In the genomic region with DNA sequence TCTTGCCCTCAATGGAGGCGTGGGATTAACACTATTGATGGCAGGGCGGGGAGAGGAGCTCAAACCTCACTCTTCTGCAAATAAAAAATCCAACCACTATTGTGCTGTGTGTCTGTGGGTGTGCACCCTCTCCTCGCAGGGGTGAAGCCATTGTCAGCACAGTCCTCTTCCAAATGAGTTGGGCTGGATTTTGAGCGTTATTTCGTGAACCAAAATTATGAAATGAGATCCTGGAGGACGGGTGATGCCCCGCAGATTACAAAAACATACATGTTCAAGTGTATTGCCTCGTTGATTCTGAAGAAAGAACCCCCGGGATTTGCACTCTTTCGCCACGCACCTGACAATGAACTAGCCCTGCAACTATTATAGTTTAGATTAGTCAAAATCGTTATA, we compare ENCODE assay signal across 9 mouse cellular contexts. TPM values are rescaled to one million over a fixed set of nuclear protein-coding genes. Genes with fewer than 3 reads are reported as not detected.
DNase-seq lines count a peak whose midpoint lies in the region; ATAC-seq and TF ChIP-seq lines count a peak whose summit lies in the region.
"Had no signal": no experiment of that assay in that cellular context is flagged by ENCODE, and none has a peak within 500 bp of the region (broad histone marks: within the 10 kb centered on the region; RNA-seq: fewer than 3 reads in every experiment).

No protein-coding gene starts in this region.

- intact Hi-C loops in left cerebral cortex, adult 2 months (cut with DNase I) = no loop called here

- no peak for ATAC-seq in CD4-positive, CD25-positive, alpha-beta regulatory T cell, adult 4 months
- no peak for ATAC-seq in midbrain, embryonic 11.5 days (ENCODE audit: low FRiP score)
- no peak for ATAC-seq in midbrain, postnatal 0 days (ENCODE audit: low FRiP score)
- no peak for ATAC-seq in stomach, embryonic 15.5 days (ENCODE audit: insufficient read depth, low FRiP score, low read depth)

- H3K4me2 ChIP-seq in midbrain, embryonic 11.5 days = peak overlapping the region; percentile 27; the same call in 1 of the 2 replicates
- H3K4me2 ChIP-seq in midbrain, postnatal 0 days (ENCODE audit: low read depth, low read length, poor library complexity, severe bottlenecking) = no peak overlapping the region
- peak overlapping the region; percentile 64 for H3K4me2 ChIP-seq in stomach, embryonic 15.5 days

- peak; percentile 40 for DNase-seq in CD4-positive, CD25-positive, alpha-beta regulatory T cell, adult 2 months (ENCODE audit: low read depth, low spot score)
- DNase-seq in midbrain, embryonic 11.5 days (ENCODE audit: low spot score, missing footprints) = no peak
- no peak for DNase-seq in midbrain, postnatal 0 days (ENCODE audit: low spot score)
- DNase-seq in limb, embryonic 10.5 days (ENCODE audit: low spot score) = no peak
- no peak for DNase-seq in layer of hippocampus, adult 9-10 months (ENCODE audit: low spot score)
- no peak for DNase-seq in left cerebral cortex, adult 2 months (ENCODE audit: extremely low spot score in 1 of 2, low spot score in 2 of 2)
- DNase-seq: thymus, adult 18-20 months had no signal

- 0 out of 2 replicates have a peak overlapping the region, but pooled peaks have one; percentile 27 for H3K4me3 ChIP-seq in midbrain, embryonic 11.5 days (ENCODE audit: low read depth, low read length)
- H3K4me3 ChIP-seq in midbrain, postnatal 0 days (ENCODE audit: low read depth, low read length) = no peak overlapping the region
- peak overlapping the region; percentile 44 for H3K4me3 ChIP-seq in limb, embryonic 10.5 days
- peak overlapping the region; percentile 35; the same call in 1 of the 2 replicates for H3K4me3 ChIP-seq in stomach, embryonic 15.5 days (replicated peaks)
- no peak overlapping the region for H3K4me3 ChIP-seq in left cerebral cortex, adult 2 months

- H3K36me3 ChIP-seq in midbrain, embryonic 11.5 days (ENCODE audit: control insufficient read depth, insufficient read depth, low read length) = no peaks in the 10 kb centered on the region
- H3K36me3 ChIP-seq in midbrain, postnatal 0 days (ENCODE audit: insufficient read depth, low read length) = no peaks in the 10 kb centered on the region
- no peaks in the 10 kb centered on the region for H3K36me3 ChIP-seq in limb, embryonic 10.5 days
- H3K36me3 ChIP-seq in stomach, embryonic 15.5 days = no peaks in the 10 kb centered on the region

- no peaks in the 10 kb centered on the region for H3K9me3 ChIP-seq in midbrain, embryonic 11.5 days (ENCODE audit: control insufficient read depth, low read length)
- H3K9me3 ChIP-seq in midbrain, postnatal 0 days (ENCODE audit: low read length) = no peaks in the 10 kb centered on the region
- H3K9me3 ChIP-seq in limb, embryonic 10.5 days (replicated peaks) = no peaks in the 10 kb centered on the region
- no peaks in the 10 kb centered on the region for H3K9me3 ChIP-seq in stomach, embryonic 15.5 days

- WGBS in midbrain, embryonic 11.5 days = 14% methylated on average over 12 of the region's 12 CpGs
- 11% methylated on average over 12 of the region's 12 CpGs for WGBS in midbrain, postnatal 0 days
- 20% methylated on average over 12 of the region's 12 CpGs for WGBS in limb, embryonic 10.5 days
- 24% methylated on average over 12 of the region's 12 CpGs for WGBS in stomach, embryonic 15.5 days

- H3K9ac ChIP-seq in midbrain, embryonic 11.5 days (ENCODE audit: low read length) = no peak overlapping the region
- no peak overlapping the region for H3K9ac ChIP-seq in midbrain, postnatal 0 days (replicated peaks; ENCODE audit: low read length, poor library complexity, severe bottlenecking)
- no peak overlapping the region for H3K9ac ChIP-seq in stomach, embryonic 15.5 days

- no peak for TF ChIP-seq CTCF in midbrain, postnatal 0 days (IDR thresholded peaks at IDR 0.05)
- no peak for TF ChIP-seq CTCF in left cerebral cortex, adult 2 months (IDR thresholded peaks at IDR 0.05)

- H3K27ac ChIP-seq in midbrain, embryonic 11.5 days (ENCODE audit: low read depth, low read length) = no peak overlapping the region; the same call in 1 of the 2 replicates
- H3K27ac ChIP-seq in midbrain, postnatal 0 days (ENCODE audit: low read depth, low read length) = no peak overlapping the region
- H3K27ac ChIP-seq in limb, embryonic 10.5 days = no peak overlapping the region
- no peak overlapping the region for H3K27ac ChIP-seq in stomach, embryonic 15.5 days
- no peak overlapping the region for H3K27ac ChIP-seq in left cerebral cortex, adult 2 months

- peaks cover 31% of the 10 kb centered on the region for H3K4me1 ChIP-seq in midbrain, embryonic 11.5 days (ENCODE audit: control insufficient read depth, insufficient read depth, low read length)
- H3K4me1 ChIP-seq in midbrain, postnatal 0 days (ENCODE audit: insufficient read depth, low read length) = peaks cover 10% of the 10 kb centered on the region
- peaks cover 44% of the 10 kb centered on the region for H3K4me1 ChIP-seq in limb, embryonic 10.5 days
- peaks cover 39% of the 10 kb centered on the region for H3K4me1 ChIP-seq in stomach, embryonic 15.5 days

- H3K27me3 ChIP-seq in midbrain, embryonic 11.5 days (ENCODE audit: control insufficient read depth, insufficient read depth, low read length) = peaks cover 70% of the 10 kb centered on the region
- H3K27me3 ChIP-seq in midbrain, postnatal 0 days (ENCODE audit: insufficient read depth, low read length) = peaks cover 55% of the 10 kb centered on the region
- H3K27me3 ChIP-seq in limb, embryonic 10.5 days (ENCODE audit: low read depth, poor library complexity, severe bottlenecking) = peaks cover 100% of the 10 kb centered on the region
- H3K27me3 ChIP-seq in stomach, embryonic 15.5 days (replicated peaks) = peaks cover 61% of the 10 kb centered on the region

RNA-seq across cellular contexts. Expression of a gene that starts 1.2 kb away (rescaled TPM):
- polyA plus RNA-seq in CD4-positive, CD25-positive, alpha-beta regulatory T cell, adult 4 months (2017; shearing (Covaris generic)) = 1 to 10 TPM; 2.5 to 6.1 TPM
- not detected in 2 replicates for polyA plus RNA-seq in midbrain, embryonic 11.5 days (2014; fragmentation: Nextera tagmentation; extraction: Ambion mirVana)
- 0.05 TPM in 1 of 2 replicates, not detected in the other for total RNA-seq in midbrain, postnatal 0 days (2014; rRNA removed)
- polyA plus RNA-seq in midbrain, postnatal 0 days (2015; fragmentation: Nextera tagmentation; extraction: Ambion mirVana) = not detected in 2 replicates
- polyA plus RNA-seq in limb, embryonic 10.5 days (2016; fragmentation: Nextera tagmentation; extraction: Ambion mirVana) = 0.05 and 0.26 TPM in 2 replicates
- polyA plus RNA-seq in stomach, embryonic 15.5 days (2015; fragmentation: Nextera tagmentation; extraction: Ambion mirVana) = 1.6 and 2.5 TPM in 2 replicates
- total RNA-seq in left cerebral cortex, adult 2 months (2021) = not detected

Comparison
In these comparisons a context has a peak if more than half of its experiments do, and no peak if none do; other contexts are left out.
1. H3K4me3 ChIP-seq: peak in midbrain, embryonic 11.5 days (single experiment), limb, embryonic 10.5 days (single experiment) and stomach, embryonic 15.5 days (single experiment); none in midbrain, postnatal 0 days (single experiment) and left cerebral cortex, adult 2 months (single experiment).